Mouse (Mus musculus) megakaryocyte, embryonic 14.5 days (primary cell): ENCODE results near the gene Whrn. TPM values are rescaled to one million over a fixed set of nuclear protein-coding genes. Genes with fewer than 3 reads are reported as not detected.

ENCODE experiments used
- H3K27me3 ChIP-seq: replicated peaks from 2 replicates; pipeline ENCODE3; 2012; ENCODE audit warnings: inconsistent platforms
- H3K36me3 ChIP-seq: replicated peaks from 2 replicates; pipeline ENCODE3; 2012; ENCODE audit warnings: low read length, inconsistent platforms, mixed read lengths
- H3K4me1 ChIP-seq: 2 replicates; pipeline ENCODE4 v1.6.1; 2012; ENCODE audit warnings: inconsistent platforms
- H3K4me3 ChIP-seq: replicated peaks from 2 replicates; pipeline ENCODE3; 2012; ENCODE audit warnings: moderate library complexity, mild to moderate bottlenecking, inconsistent platforms
- H3K9me3 ChIP-seq: 2 replicates; pipeline ENCODE4 v1.6.1; 2012; ENCODE audit warnings: inconsistent platforms
- FLI1 ChIP-seq: IDR thresholded peaks from 2 replicates; pipeline ENCODE4 v1.6.1; 2012; ENCODE audit warnings: low read length, inconsistent platforms, mixed read lengths
- GATA1 ChIP-seq: IDR thresholded peaks from 3 replicates; pipeline ENCODE4 v1.6.1; 2012; ENCODE audit warnings: mixed read lengths, low read length, inconsistent platforms, borderline replicate concordance
- polyA plus RNA-seq: library from polyadenylated mRNA; stranded (reverse); fragments of >175 nt; gene quantifications from 2 replicates; pipeline ENCODE4 v1.2.3, GENCODE M21; 2012; ENCODE audit warnings: low replicate concordance; ENCODE audit not compliant: insufficient read depth

Gene Whrn
- polyA plus RNA-seq, 1 experiment: 0.30 TPM

DNA sequence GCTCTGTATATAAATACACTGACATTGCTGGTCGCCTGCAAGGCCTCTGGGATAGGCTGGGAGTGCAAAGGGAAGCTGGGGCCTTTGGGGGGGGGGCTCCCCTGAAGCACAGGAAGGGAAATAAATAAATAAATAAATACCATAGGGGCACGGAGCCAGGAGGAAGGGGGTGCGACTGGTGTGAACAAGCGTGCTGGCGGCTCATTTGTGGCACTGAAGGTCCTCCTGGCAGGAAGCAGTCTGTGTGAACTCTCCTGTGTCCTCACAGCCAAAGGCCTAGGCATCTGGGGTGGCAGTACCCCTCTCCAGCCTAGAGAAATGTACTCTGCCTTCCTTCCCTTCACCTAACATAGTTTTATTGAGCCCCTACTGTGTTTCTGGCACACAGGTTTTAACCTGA lies 80.8 kb downstream of the Whrn start:
- Histone ChIP-seq H3K27me3 (peaks cover 69% of the 10 kb centered on the region), H3K9me3 (no peaks in the 10 kb centered on the region), H3K4me1 (peaks cover 11% of the 10 kb centered on the region), H3K4me3 (no peak overlapping the region), H3K36me3 (no peaks in the 10 kb centered on the region)
- TF ChIP-seq GATA1 (no peak), FLI1 (no peak)

DNA sequence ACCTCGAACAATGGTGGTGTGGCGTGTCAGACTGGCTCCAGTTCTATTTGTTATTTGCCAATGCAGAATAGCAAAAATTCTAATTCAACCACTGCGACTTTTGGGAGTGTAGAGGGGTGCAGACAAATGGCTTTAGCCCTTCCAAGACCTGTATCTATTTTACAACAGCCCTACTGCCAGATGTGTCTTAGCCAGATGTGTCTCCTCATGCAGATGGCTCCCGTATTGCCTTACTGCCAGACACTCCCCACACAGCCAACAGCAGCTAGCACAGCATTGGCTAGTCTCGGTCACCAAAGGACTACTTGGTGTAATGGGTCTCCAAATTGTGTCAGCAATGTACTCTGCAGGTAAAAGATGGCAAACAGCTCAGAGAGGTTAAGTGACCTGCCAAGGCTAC lies 84.6 kb downstream of the Whrn start:
- Histone ChIP-seq H3K36me3 (no peaks in the 10 kb centered on the region), H3K4me3 (no peak overlapping the region), H3K27me3 (peaks cover 63% of the 10 kb centered on the region), H3K4me1 (peaks cover 32% of the 10 kb centered on the region), H3K9me3 (no peaks in the 10 kb centered on the region)
- TF ChIP-seq FLI1 (no peak), GATA1 (no peak)

DNA sequence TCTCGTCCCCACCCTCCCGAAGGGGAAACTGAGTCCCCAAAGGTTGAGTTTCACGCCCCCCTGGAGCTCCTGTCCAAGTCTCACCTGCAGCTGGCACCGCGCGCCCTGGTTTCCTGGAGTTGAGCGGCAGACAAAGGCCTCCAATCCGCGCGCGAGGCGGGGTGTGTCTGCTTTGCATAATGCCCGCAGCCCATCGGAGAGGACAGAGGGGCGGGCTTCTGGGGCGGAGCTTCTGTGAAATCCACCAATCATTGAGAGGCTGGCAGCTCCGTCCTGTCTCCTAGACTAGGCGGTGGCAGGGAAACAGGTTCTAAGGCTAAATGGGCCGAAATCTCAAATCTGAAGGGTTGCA lies 85.2 kb downstream of the Whrn start:
- Histone ChIP-seq H3K4me3 (peak overlapping the region; percentile 92), H3K27me3 (peaks cover 59% of the 10 kb centered on the region), H3K9me3 (no peaks in the 10 kb centered on the region), H3K36me3 (no peaks in the 10 kb centered on the region), H3K4me1 (peaks cover 39% of the 10 kb centered on the region)
- TF ChIP-seq FLI1 (no peak), GATA1 (no peak)

DNA sequence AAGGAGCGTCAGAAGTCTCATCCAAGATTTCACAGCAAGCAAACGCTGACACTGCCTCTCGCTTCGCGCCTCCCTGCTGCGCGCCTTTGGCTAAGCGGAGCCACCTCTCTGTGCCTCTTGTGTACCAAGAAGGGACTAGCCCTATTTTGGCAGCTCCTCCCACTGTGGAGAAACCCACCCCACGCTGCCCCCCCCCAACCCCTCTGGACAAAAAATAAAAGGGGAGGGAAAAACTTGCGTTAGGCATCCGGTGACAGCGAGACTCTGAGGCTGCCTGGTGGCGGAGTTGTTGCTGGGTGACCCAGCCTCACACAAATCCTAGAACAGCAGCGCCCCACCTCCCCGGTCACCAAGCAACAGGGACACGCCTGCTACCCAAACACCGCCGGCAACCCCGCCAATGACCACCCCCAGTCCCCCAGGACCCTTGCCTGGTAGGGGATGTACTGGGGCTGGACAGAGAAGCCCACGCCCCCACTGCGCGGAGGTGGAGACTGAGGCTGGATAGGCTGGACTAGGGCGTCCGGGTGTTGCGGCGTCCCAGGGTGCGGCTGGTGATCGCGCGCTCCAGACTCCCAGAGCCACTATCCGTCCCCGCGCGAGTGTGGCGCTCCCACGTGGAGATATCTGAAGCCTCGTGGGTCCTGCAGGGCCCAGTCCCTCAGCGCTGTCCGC lies 85.7 kb downstream of the Whrn start:
- H3K4me3 ChIP-seq: peak overlapping the region; percentile 92

DNA sequence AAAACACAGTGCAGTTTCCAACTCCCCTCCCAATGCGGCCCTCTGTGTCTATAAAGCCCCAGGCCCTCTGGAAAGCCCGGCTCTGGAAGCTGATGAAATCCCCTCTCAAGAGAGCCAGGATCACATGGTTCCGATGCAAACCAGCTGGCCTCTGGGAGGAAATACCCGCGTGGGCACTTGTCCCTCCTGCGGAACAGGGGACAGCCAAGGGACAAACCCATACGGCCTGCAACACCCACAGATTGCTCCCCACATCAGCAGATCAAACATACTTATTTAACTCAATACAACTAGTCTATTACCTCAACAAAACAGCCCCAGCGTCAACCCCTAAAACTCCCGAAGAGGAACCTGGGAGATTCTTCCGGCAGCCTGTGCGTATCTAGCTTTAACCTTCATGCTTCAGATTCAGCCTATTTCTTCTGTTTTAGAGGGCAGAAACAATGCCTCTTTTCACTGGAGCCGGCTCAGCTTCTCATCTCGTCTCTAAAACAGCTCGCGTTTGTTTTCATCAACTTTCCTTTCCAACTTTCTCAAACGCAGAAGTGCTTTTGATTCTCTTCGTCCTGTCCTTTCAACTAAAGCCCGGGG lies 86.4 kb downstream of the Whrn start:
- H3K27me3 ChIP-seq: peaks cover 55% of the 10 kb centered on the region
- TF ChIP-seq GATA1 (no peak), FLI1 (no peak)
- H3K4me1 ChIP-seq: peaks cover 50% of the 10 kb centered on the region
- peak overlapping the region; percentile 92 for H3K4me3 ChIP-seq
- no peaks in the 10 kb centered on the region for H3K9me3 ChIP-seq
- no peaks in the 10 kb centered on the region for H3K36me3 ChIP-seq

More for the DNA sequence above, 85.7 kb downstream of the Whrn start:
- peaks cover 57% of the 10 kb centered on the region for H3K27me3 ChIP-seq
- TF ChIP-seq FLI1: no peak
- TF ChIP-seq GATA1: no peak
- H3K36me3 ChIP-seq: no peaks in the 10 kb centered on the region
- no peaks in the 10 kb centered on the region for H3K9me3 ChIP-seq
- peaks cover 44% of the 10 kb centered on the region for H3K4me1 ChIP-seq

DNA sequence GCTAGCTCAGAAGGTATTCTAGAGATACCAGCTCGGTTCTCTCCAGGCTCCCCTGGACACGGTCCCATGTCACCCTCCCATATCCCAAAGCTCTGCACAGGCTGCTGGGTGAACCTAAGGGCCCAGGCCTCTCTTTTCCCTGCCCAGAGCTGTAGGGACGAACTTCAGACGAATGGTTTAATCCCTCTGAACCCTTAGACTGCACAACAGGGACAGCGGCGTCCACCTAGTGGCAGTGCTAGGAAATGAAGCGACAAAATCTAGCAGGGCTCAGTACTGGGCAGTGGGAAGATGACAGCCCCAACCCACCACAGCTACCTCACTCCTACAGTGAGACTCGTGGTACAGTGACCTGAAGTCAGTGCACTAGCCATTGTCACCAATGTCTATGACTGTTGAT lies 87.1 kb downstream of the Whrn start:
- H3K27me3 ChIP-seq: peaks cover 53% of the 10 kb centered on the region
- peak overlapping the region; percentile 80 for H3K4me3 ChIP-seq
- peaks cover 58% of the 10 kb centered on the region for H3K4me1 ChIP-seq

DNA sequence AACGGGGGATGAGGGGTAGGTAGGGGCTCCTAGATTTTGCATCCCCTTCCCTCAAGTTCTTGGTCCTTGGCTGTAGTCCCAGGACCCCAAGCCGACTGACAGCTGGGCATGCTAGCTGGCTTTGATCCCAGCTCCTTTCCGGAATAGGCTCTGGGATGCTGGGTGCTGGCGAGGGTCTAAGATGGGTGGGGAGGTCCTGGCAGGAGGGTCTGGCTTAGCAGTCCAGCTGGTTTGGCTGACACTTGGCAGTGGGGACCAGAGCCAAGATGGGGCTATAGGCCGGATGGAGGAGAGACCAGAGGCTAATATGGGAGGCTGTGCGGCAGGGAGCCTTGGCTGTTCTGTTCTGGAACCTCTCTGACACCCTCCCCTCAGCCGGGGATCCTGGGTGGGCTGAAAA lies 87.5 kb downstream of the Whrn start:
- Histone ChIP-seq H3K4me3 (no peak overlapping the region), H3K36me3 (no peaks in the 10 kb centered on the region), H3K27me3 (peaks cover 51% of the 10 kb centered on the region), H3K4me1 (peaks cover 62% of the 10 kb centered on the region), H3K9me3 (no peaks in the 10 kb centered on the region)
- TF ChIP-seq GATA1 (no peak), FLI1 (no peak)

More for the DNA sequence above, 87.1 kb downstream of the Whrn start:
- Histone ChIP-seq H3K9me3 (no peaks in the 10 kb centered on the region), H3K36me3 (no peaks in the 10 kb centered on the region)
- TF ChIP-seq GATA1 (no peak), FLI1 (no peak)

DNA sequence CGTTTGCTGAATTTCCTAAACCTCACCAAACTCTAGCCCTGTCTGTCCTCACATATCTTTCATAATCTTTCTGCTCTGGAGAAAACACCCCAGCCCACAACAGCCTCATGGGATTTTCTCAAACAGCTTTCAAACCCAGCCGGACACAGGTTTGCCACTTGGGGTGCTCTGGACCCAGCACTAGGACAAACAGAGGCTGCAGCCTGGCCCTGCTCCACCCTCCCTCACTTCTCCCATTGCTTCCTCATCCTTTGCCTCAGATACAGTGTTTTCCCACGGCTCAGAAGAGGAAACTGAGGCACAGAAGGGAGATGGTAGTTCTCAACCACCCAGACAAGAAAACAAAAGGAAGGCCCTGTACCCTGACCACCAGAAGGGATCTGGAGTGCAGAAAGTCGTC lies 90.1 kb downstream of the Whrn start:
- no peak for TF ChIP-seq FLI1
- TF ChIP-seq GATA1: no peak
- H3K4me1 ChIP-seq: peaks cover 83% of the 10 kb centered on the region
- no peak overlapping the region for H3K4me3 ChIP-seq
- no peaks in the 10 kb centered on the region for H3K36me3 ChIP-seq
- peaks cover 58% of the 10 kb centered on the region for H3K27me3 ChIP-seq
- no peaks in the 10 kb centered on the region for H3K9me3 ChIP-seq

DNA sequence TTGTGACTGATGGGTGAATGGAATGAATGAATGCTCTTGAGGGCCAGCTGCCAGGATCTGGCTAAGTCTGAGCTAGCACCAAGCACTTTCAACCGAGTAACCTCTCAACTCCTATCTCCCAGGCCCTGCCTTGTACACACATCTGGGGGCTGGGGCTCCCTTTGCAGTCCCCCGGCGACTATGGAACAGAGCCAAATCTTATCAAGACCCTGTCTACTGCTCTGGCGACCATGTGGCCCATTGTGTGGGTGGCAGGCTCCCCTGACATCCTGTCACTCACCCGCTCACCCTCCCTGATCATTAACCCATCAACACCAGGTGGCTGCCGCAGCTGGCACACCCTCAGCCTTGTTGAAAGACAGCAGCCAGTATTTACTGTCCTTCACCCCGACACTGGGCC lies 90.7 kb downstream of the Whrn start:
- Histone ChIP-seq H3K4me3 (no peak overlapping the region), H3K36me3 (no peaks in the 10 kb centered on the region), H3K9me3 (no peaks in the 10 kb centered on the region), H3K27me3 (peaks cover 55% of the 10 kb centered on the region), H3K4me1 (peaks cover 83% of the 10 kb centered on the region)
- TF ChIP-seq GATA1: no peak
- TF ChIP-seq FLI1: no peak

DNA sequence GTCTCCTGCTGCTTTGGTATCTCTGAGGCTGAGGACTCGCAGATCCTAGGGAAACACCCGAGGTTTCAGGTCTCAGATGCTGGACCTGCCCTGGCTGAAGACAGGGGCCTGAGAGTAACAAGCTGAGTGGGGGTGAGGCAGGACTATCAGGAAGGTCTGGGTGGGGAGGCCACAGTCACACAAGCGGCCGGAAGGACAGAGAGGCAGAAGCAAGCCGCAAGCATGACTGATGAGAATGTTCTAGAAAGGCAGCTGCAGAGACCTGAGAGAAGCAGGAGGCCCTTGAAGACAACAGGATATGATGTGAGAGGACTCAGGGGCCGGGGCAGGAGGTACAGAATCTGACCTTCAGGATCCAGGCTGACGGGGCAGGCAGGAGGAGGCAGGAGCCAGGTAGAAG lies 91.6 kb downstream of the Whrn start:
- peaks cover 83% of the 10 kb centered on the region for H3K4me1 ChIP-seq
- H3K36me3 ChIP-seq: no peaks in the 10 kb centered on the region
- H3K4me3 ChIP-seq: peak overlapping the region; percentile 85
- H3K9me3 ChIP-seq: no peaks in the 10 kb centered on the region
- TF ChIP-seq FLI1 (no peak), GATA1 (no peak)
- H3K27me3 ChIP-seq: peaks cover 49% of the 10 kb centered on the region
